Mouse (Mus musculus) hindbrain, embryonic 10.5 days (tissue): ENCODE measurements around the gene Nfib. TPM values are rescaled to one million over a fixed set of nuclear protein-coding genes. Genes with fewer than 3 reads are reported as not detected.

Source experiments
- DNase-seq: peaks from one replicate; pipeline ENCODE4 v3.0.0-alpha.2; 2017; ENCODE audit warnings: low spot score
- H3K27ac ChIP-seq: fragments of 300-500 bp; sonication (generic); 2 replicates; pipeline ENCODE4 v1.5.1; 2016; ENCODE audit warnings: mild to moderate bottlenecking, moderate library complexity
- H3K27me3 ChIP-seq: fragments of 300-500 bp; sonication (generic); 2 replicates; pipeline ENCODE4 v1.6.1; 2016; ENCODE audit warnings: mild to moderate bottlenecking; ENCODE audit not compliant: poor library complexity, insufficient read depth, severe bottlenecking
- H3K36me3 ChIP-seq: fragments of 300-500 bp; sonication (generic); 2 replicates; pipeline ENCODE4 v1.6.1; 2016; ENCODE audit warnings: mild to moderate bottlenecking, moderate library complexity
- H3K4me1 ChIP-seq: fragments of 300-500 bp; sonication (generic); replicated peaks from 2 replicates; pipeline ENCODE4 v1.6.1; 2016; ENCODE audit warnings: mild to moderate bottlenecking
- H3K4me3 ChIP-seq: fragments of 300-500 bp; sonication (generic); 2 replicates; pipeline ENCODE4 v1.5.1; 2016; ENCODE audit warnings: mild to moderate bottlenecking, moderate library complexity
- H3K9me3 ChIP-seq: fragments of 300-500 bp; sonication (generic); 2 replicates; pipeline ENCODE4 v1.6.1; 2016; ENCODE audit warnings: mild to moderate bottlenecking, moderate library complexity
- WGBS: fragments of 180-500 bp; shearing (Covaris S2); methylation state at CpG from one replicate; pipeline ENCODE4 v1.1.7; 2016; 5-methylcytosine and 5-hydroxymethylcytosine counted together
- polyA plus RNA-seq: library from polyadenylated mRNA; unstranded; fragments of >200 nt; fragmentation: Nextera tagmentation; extraction: Ambion mirVana; gene quantifications from 2 replicates; pipeline ENCODE4 v1.2.1, GENCODE M21; 2016

Nfib gene
- polyA plus RNA-seq, 1 experiment from 2014 or later, result 17.3 TPM

DNA sequence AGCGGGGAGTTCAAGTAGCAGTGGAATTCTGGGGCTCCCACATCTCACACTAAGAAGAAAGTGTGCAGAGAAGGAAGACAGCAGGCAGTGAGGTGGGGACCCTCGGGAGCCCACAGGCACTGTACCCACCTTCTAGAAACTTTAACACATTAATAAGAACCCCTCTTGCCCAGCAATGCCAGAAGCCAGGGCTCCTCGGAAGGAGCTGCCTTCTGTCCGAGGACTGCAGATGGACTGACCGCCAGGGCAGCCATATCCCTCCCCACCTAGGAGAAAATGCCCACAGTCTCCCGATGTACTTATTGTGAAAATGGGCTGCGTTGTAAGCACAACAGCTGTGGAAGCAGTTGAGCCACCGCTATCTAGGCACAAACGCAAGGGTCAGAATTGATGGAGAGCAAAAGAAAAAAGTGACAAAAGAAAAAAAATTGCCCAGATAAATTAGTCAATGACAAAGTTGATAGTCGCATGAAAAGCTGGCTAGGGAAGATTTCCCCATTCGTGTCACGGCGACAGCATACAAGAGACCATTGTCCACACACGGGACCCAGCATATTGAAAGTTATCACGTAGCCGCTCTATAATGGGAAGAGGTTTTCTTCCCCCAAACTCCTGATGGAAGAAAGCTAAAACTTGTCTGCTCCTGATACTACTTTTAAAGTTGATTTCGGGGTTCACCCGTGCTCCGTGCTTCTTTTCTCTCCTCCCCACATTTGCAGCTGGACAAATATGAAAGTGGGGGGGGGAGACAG, 1.3 kb downstream of the Nfib start:
- no peaks in the 10 kb centered on the region for H3K36me3 ChIP-seq
- 70% methylated on average over 19 of the region's 19 CpGs for WGBS
- H3K4me1 ChIP-seq, result peaks cover 51% of the 10 kb centered on the region
- H3K27me3 ChIP-seq, result no peaks in the 10 kb centered on the region
- no peaks in the 10 kb centered on the region for H3K9me3 ChIP-seq
- DNase-seq, result no peak
- H3K4me3 ChIP-seq, result peak overlapping the region; percentile 14; the same call in 1 of the 2 replicates
- H3K27ac ChIP-seq, result peak overlapping the region; percentile 78

DNA sequence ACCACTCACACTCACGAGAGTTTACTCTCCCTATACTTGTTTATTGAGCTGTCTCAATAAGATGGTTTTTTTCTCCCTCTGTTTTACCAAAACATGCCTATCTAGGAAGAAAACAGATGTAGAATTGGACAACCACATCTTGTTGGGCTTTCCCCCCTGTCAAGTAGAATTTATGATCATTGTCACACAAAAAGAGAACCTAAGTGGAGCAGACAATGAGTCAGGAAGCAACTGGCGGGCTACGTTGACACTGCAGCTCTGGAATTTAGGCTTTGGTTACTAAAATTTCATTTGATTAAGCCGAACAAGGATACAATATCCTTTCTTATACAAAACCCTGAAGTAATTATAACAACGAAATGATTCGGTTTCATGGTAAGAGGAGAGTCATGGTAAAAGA, 2.7 kb downstream of the Nfib start:
- Histone ChIP-seq H3K4me1 (peaks cover 37% of the 10 kb centered on the region), H3K27ac (no peak overlapping the region), H3K36me3 (no peaks in the 10 kb centered on the region), H3K4me3 (no peak overlapping the region), H3K27me3 (no peaks in the 10 kb centered on the region), H3K9me3 (no peaks in the 10 kb centered on the region)
- WGBS, result 79% methylated on average over 6 of the region's 6 CpGs
- no peak for DNase-seq

DNA sequence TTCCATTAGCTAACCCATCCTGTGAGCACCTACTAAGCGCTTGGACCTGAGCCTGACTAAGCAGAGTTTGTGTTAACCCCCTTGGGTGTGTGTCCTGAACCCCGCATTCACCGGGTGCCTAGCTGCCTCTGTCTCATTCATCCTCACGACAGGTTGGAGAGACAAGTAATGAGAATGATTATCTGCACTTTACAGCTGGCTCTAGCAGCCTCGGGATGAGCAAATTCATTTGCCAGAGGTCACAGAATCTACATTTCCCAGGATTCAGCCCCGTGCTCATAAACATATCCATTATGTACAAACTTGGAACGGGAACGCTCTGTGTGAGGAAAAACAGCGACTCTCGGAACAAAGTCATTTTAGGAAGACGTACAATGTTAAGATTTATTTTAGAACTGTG, 6.0 kb downstream of the Nfib start:
- Histone ChIP-seq H3K27ac (no peak overlapping the region), H3K27me3 (no peaks in the 10 kb centered on the region), H3K4me1 (peaks cover 15% of the 10 kb centered on the region), H3K4me3 (no peak overlapping the region), H3K36me3 (no peaks in the 10 kb centered on the region), H3K9me3 (no peaks in the 10 kb centered on the region)
- 87% methylated on average over 11 of the region's 11 CpGs for WGBS
- no peak for DNase-seq

DNA sequence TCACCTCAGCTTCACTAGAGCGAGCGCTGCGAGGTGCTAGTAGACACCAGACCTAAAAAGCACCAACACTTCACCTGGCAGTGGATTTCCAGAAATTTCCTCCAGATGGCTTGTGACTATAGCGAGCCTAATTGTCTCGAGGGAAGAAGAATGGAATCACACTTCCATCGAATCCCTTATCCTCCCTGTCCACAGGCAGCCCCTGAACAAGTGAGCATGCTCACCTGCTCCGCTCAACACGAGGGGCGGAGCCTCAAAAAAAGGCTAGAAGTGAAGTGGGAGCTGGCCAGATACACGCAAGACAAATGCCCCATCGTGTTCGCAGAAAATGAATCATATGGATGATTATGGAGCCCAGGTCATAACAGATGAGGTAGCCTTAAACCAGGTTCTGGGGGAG, 6.9 kb downstream of the Nfib start:
- Histone ChIP-seq H3K27me3 (no peaks in the 10 kb centered on the region), H3K4me1 (peaks cover 6% of the 10 kb centered on the region), H3K36me3 (no peaks in the 10 kb centered on the region), H3K27ac (no peak overlapping the region), H3K9me3 (no peaks in the 10 kb centered on the region), H3K4me3 (no peak overlapping the region)
- DNase-seq, result no peak
- 91% methylated on average over 12 of the region's 12 CpGs for WGBS

DNA sequence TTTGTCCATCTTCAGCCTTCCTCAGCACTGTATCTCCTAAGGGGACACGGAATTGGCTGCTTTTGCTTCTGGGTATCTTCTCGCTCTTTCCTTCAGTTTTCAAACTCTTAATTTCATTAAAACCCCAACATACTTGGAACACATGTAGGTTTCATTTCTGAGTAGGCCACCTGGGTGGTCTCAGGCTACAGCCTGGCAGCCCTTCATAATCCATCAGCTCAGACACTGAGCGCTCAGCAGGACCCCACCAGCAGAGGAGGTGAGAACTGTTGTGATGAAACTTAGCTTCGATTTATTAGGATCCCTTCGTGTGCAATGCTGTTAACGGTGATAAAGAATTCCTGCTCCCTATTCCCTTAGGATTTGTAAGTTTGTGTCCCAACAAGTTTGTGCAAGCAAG, 8.4 kb downstream of the Nfib start:
- 73% methylated on average over 6 of the region's 6 CpGs for WGBS
- H3K4me1 ChIP-seq, result peaks cover 5% of the 10 kb centered on the region
- no peak for DNase-seq

DNA sequence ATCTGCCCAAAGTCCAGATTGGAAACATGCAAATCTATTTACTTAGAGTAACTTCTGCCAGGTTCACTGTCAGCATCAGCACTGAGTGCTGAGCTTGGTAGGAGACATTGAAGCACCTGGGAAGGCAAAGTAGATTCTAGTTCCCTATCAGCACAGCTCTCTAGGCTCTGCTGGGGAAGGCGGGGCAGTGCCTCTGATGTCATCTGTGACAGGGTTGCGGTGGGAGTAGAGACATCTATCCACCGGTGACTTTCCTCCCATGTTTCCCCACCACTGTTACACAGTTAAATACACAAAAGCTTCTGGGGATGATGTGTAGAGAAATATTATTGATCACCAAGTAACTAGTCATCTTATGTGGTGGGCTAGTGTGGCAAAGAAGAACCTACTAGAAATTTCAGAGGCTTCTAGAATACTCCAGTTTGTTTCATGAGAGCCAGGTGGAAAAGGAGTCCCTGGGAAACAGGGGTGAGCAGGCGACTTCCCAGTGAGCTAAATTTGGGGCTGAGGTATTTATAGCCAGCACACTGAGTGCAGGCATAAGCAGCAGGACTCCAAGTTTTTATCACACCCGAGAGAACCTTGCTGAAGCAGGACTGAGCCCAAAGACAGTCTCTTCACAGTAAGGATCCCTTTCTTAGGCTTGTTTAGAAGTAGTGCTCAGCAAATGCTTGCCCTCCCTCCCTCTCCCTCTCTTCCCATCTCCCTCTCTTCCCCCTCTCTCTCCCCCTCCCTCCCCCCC, 9.6 kb downstream of the Nfib start:
- no peaks in the 10 kb centered on the region for H3K27me3 ChIP-seq
- no peak overlapping the region for H3K4me3 ChIP-seq
- no peaks in the 10 kb centered on the region for H3K36me3 ChIP-seq
- H3K9me3 ChIP-seq, result no peaks in the 10 kb centered on the region
- peaks cover 14% of the 10 kb centered on the region for H3K4me1 ChIP-seq
- DNase-seq, result no peak
- WGBS, result 79% methylated on average over 5 of the region's 5 CpGs
- H3K27ac ChIP-seq, result no peak overlapping the region

More for the DNA sequence above, 8.4 kb downstream of the Nfib start:
- H3K36me3 ChIP-seq, result no peaks in the 10 kb centered on the region
- H3K27ac ChIP-seq, result no peak overlapping the region
- no peaks in the 10 kb centered on the region for H3K9me3 ChIP-seq
- H3K4me3 ChIP-seq, result no peak overlapping the region
- no peaks in the 10 kb centered on the region for H3K27me3 ChIP-seq

DNA sequence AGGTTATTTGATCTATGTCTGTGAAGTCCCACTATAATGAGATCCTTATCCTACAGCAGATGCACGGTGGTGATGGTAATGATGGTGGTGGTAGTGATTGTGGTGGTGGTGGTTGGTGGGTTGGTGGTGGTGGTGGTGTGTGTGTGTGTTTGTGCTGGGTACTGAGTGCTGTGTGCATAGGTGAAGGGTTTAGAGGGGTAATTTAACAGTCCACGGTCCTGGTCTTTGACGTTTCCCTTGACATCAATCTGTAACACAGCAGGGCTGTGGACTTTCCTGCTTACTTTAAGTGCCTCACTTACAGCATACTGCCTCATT, 13.6 kb downstream of the Nfib start:
- Histone ChIP-seq H3K4me3 (no peak overlapping the region), H3K36me3 (no peaks in the 10 kb centered on the region), H3K9me3 (no peaks in the 10 kb centered on the region), H3K4me1 (peaks cover 11% of the 10 kb centered on the region), H3K27ac (peak overlapping the region; percentile 43; the same call in 1 of the 2 replicates), H3K27me3 (no peaks in the 10 kb centered on the region)
- WGBS, result 66% methylated on average over 3 of the region's 3 CpGs
- DNase-seq, result no peak

DNA sequence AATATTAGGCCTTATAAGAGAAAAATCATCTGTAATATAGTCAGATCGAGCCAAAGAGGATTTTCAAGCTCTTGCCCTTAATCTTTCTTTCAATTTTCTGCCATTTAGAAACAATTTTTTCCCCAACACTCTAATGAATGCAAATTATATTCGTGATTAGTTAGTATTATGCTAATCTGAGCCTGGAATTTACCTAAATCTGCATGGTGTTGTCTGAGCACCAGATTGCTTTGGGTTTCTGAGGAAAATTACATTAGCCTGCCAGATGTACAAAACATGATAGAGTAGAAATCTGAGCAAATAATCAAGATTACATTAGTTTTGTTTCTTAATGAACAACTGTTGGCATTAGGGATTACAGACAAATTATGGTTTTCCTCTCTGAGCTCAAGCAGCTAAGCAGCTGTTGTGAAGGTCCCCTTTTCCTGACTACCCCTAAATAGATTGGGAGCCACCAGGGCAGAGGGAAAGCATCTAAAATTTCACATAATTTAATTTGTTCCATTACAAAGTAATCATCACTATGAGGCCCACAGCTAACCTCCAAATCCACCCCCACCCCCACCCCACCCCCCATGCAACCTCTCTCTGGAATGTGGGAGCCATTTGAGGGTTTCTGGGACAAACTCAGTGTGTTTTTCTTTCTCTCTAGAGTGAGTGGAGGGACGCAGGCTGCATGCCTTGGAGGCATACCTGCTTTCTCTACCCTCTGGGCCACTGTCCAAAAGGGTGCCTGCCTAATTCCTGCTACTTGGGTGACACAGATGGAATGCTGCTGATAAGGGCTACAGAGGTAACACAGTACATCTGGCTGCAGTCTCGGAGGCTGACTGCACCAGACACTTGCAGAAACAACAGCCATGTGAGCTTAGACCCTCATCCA, 14.2 kb downstream of the Nfib start:
- Histone ChIP-seq H3K27ac (peak overlapping the region; percentile 43; the same call in 1 of the 2 replicates), H3K4me1 (peaks cover 10% of the 10 kb centered on the region), H3K9me3 (no peaks in the 10 kb centered on the region), H3K36me3 (no peaks in the 10 kb centered on the region), H3K4me3 (no peak overlapping the region), H3K27me3 (no peaks in the 10 kb centered on the region)
- no peak for DNase-seq
- 54% methylated on average over 4 of the region's 4 CpGs for WGBS

DNA sequence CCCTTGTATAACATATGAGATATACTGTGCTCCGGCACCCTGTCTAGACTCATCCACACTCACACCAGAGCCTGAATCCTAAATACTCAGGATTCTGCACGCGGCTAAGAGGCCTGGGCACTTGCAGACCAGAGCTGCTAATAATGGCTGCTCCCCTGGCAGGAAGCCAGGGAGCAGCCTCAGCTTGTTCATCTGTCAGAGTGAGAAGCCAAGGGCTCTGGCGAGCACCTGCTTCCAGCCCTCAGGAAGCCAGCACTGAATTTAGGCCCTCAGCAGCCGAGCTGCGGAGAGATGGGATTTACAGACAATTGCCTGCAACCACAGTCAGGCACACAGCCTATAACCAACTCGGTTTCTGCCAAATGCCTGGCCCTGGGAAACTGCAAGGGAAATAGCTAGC, 15.3 kb downstream of the Nfib start:
- no peak for DNase-seq
- Histone ChIP-seq H3K36me3 (no peaks in the 10 kb centered on the region), H3K27ac (peak overlapping the region; percentile 45; the same call in 1 of the 2 replicates), H3K4me3 (no peak overlapping the region), H3K27me3 (no peaks in the 10 kb centered on the region), H3K9me3 (no peaks in the 10 kb centered on the region), H3K4me1 (peaks cover 10% of the 10 kb centered on the region)
- WGBS, result 72% methylated on average over 7 of the region's 7 CpGs

DNA sequence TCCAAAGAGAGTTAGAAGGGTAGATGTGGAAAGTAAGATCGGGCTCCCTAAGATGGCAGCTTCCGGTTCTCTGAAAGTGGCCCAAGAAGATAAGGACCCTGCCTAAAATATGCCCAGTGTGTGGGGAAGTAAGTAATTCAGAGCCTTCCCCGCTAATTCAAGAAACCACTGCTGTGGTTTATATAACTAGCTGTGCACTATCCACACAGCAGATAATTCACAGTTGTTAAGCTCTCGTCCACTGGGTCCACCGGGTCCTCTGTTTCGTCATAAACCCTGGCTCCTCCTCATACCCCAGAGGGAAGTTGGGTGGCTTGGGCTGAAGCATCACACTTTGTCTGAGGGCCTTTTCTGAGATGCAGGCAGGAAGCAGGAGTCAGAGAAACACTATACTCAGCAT, 19.5 kb downstream of the Nfib start:
- Histone ChIP-seq H3K9me3 (no peaks in the 10 kb centered on the region), H3K4me3 (no peak overlapping the region), H3K36me3 (no peaks in the 10 kb centered on the region), H3K27ac (no peak overlapping the region), H3K4me1 (peaks cover 8% of the 10 kb centered on the region), H3K27me3 (no peaks in the 10 kb centered on the region)
- DNase-seq, result no peak
- WGBS, result 95% methylated on average over 6 of the region's 6 CpGs

DNA sequence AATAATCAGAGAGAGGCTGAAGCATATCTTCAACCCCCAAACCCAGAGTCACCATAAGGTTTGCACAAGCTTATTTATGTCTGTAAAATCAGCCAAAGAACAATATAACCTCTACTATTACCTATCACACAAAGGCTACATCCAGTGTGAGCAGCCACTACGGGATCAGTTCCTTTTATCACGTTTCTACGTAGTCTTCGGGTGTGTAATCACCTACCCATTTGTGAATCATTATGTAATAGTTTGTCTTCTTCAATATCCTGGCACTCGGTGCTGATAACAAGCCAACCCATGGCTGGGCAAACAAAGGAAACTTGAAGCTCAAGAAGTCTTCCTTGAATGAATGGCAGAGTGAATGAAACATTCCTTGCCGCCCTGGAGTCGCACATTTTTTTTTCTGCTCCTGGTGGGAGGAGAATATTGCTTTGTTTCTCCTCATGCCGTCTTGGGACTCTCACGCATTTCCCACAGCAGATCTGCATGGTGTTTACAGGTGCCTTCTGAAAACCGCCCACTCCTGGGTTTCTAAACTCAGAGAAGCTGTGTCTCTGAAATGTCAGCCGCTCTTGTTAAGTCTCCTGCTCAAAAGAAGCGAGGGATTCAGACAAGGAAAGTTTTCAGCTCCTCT, 21.3 kb downstream of the Nfib start:
- no peak for DNase-seq

DNA sequence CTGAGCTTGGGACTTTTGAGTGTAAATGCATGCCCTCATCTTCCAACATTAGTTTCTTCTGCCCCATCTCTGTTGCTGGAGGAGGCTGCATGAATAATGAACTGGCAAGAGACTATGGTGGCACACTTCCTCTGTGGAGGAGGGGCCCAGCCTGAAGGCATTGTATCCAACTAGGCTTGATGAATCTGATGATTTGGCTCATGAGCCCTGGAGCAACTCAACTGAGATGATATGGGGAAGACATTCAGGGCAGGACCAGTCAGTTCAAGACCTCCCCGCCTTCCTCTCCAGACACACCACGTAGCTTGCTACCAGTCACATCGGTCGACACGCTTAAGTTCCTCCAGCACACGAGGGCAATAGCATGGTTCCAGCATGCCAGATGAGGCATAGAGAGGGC, 22.0 kb downstream of the Nfib start:
- Histone ChIP-seq H3K27ac (no peak overlapping the region), H3K27me3 (no peaks in the 10 kb centered on the region), H3K9me3 (no peaks in the 10 kb centered on the region), H3K36me3 (no peaks in the 10 kb centered on the region), H3K4me1 (peaks cover 8% of the 10 kb centered on the region; the same call in 1 of the 2 replicates), H3K4me3 (no peak overlapping the region)
- DNase-seq, result no peak
- WGBS, result 94% methylated on average over 6 of the region's 6 CpGs

More for the DNA sequence above, 21.3 kb downstream of the Nfib start:
- H3K36me3 ChIP-seq, result no peaks in the 10 kb centered on the region
- peaks cover 8% of the 10 kb centered on the region; the same call in 1 of the 2 replicates for H3K4me1 ChIP-seq
- no peaks in the 10 kb centered on the region for H3K9me3 ChIP-seq
- no peak overlapping the region for H3K27ac ChIP-seq
- no peak overlapping the region for H3K4me3 ChIP-seq
- 76% methylated on average over 12 of the region's 12 CpGs for WGBS
- H3K27me3 ChIP-seq, result no peaks in the 10 kb centered on the region
